Mouse (Mus musculus): ENCODE results near the gene Mrrf. TPM values are rescaled to one million over a fixed set of nuclear protein-coding genes. Genes with fewer than 3 reads are reported as not detected.

Gene Mrrf
- polyA plus RNA-seq, 1 experiment from 2014 or later, result 26.5 TPM

GRCm38 (mm10) chr2:36201756-36202610 is 65.8 kb downstream of the Mrrf start:
- ATAC-seq (ENCODE audit: insufficient number of reproducible peaks, insufficient read depth, low FRiP score, low TSS enrichment, low read depth), result no peak
- H3K36me3 ChIP-seq, result no peaks in the 10 kb centered on the region
- no peak overlapping the region for H3K27ac ChIP-seq
- peak overlapping the region; percentile 68 for H3K4me2 ChIP-seq
- 23% methylated on average over 18 of the region's 18 CpGs for WGBS
- peaks cover 32% of the 10 kb centered on the region for H3K4me1 ChIP-seq (replicated peaks)
- no peak overlapping the region for H3K9ac ChIP-seq (replicated peaks)
- H3K4me3 ChIP-seq (replicated peaks), result peak overlapping the region; percentile 13; the same call in 1 of the 2 replicates
- H3K9me3 ChIP-seq, result no peaks in the 10 kb centered on the region
- H3K27me3 ChIP-seq, result peaks cover 91% of the 10 kb centered on the region

DNA sequence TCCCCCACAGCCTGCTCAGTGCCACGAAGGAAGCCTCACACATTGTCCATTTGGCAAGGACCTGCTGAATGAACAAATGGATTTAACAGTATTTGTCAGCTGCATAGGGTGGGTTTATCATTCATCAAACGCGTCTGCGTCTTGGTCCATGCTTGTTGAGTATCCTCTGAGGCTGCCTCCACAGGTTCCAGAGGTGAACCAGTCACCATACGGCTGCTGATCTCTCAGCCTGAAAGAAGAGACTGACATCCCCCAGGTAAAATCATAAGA is 66.4 kb downstream of the Mrrf start:
- peak overlapping the region; percentile 68 for H3K4me2 ChIP-seq
- ATAC-seq (ENCODE audit: insufficient number of reproducible peaks, insufficient read depth, low FRiP score, low TSS enrichment, low read depth), result no peak
- 20% methylated on average over 5 of the region's 5 CpGs for WGBS
- peak overlapping the region; percentile 37; the same call in 1 of the 2 replicates for H3K4me3 ChIP-seq (replicated peaks)
- H3K4me1 ChIP-seq (replicated peaks), result peaks cover 38% of the 10 kb centered on the region
- peaks cover 88% of the 10 kb centered on the region for H3K27me3 ChIP-seq
- H3K9ac ChIP-seq (replicated peaks), result no peak overlapping the region
- no peaks in the 10 kb centered on the region for H3K9me3 ChIP-seq
- no peak overlapping the region for H3K27ac ChIP-seq
- H3K36me3 ChIP-seq, result no peaks in the 10 kb centered on the region

GRCm38 (mm10) chr2:36203011-36203825 is 67.0 kb downstream of the Mrrf start:
- no peak overlapping the region for H3K27ac ChIP-seq
- H3K36me3 ChIP-seq, result no peaks in the 10 kb centered on the region
- ATAC-seq (ENCODE audit: insufficient number of reproducible peaks, insufficient read depth, low FRiP score, low TSS enrichment, low read depth), result peak; percentile 34; the same call in 1 of the 2 replicates
- H3K4me3 ChIP-seq (replicated peaks), result peak overlapping the region; percentile 37
- H3K9ac ChIP-seq (replicated peaks), result peak overlapping the region; percentile 46; the same call in 1 of the 2 replicates
- H3K4me2 ChIP-seq, result peak overlapping the region; percentile 68
- peaks cover 38% of the 10 kb centered on the region for H3K4me1 ChIP-seq (replicated peaks)
- 1% methylated on average over 39 of the region's 39 CpGs for whole genome bisulfite sequencing
- H3K9me3 ChIP-seq, result no peaks in the 10 kb centered on the region
- H3K27me3 ChIP-seq, result peaks cover 82% of the 10 kb centered on the region

DNA sequence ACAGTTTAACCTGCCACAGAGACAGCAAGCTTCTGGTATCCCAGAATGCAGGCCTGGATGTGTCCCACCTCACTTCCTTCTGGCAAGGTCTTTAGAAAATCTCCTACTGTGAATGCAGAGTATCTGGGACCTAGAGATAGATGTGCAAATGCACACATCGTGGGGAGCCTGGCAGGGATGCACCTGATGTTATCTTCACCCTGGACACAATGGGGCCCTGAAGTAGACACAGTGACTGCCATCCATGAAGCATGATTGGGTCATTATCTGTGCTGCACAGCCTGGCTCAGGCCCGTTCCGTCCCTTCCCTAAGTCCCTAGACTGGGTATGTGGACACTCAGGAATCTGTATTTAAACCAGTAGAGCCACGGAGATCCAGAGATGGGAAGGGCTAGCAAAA is 68.4 kb downstream of the Mrrf start:
- 56% methylated on average over 4 of the region's 4 CpGs for WGBS
- Histone ChIP-seq H3K4me2 (no peak overlapping the region), H3K9me3 (no peaks in the 10 kb centered on the region), H3K4me1 (replicated peaks) (peaks cover 33% of the 10 kb centered on the region), H3K36me3 (no peaks in the 10 kb centered on the region), H3K9ac (replicated peaks) (no peak overlapping the region), H3K4me3 (replicated peaks) (no peak overlapping the region), H3K27me3 (peaks cover 75% of the 10 kb centered on the region), H3K27ac (no peak overlapping the region)
- ATAC-seq (ENCODE audit: insufficient number of reproducible peaks, insufficient read depth, low FRiP score, low TSS enrichment, low read depth), result no peak

GRCm38 (mm10) chr2:36207071-36207470 is 70.9 kb downstream of the Mrrf start:
- peaks cover 46% of the 10 kb centered on the region for H3K4me1 ChIP-seq (replicated peaks)
- H3K4me2 ChIP-seq, result no peak overlapping the region
- no peak overlapping the region for H3K9ac ChIP-seq (replicated peaks)
- no peak overlapping the region for H3K27ac ChIP-seq
- H3K4me3 ChIP-seq (replicated peaks), result no peak overlapping the region
- no peak for ATAC-seq (ENCODE audit: insufficient number of reproducible peaks, insufficient read depth, low FRiP score, low TSS enrichment, low read depth)
- peaks cover 75% of the 10 kb centered on the region for H3K27me3 ChIP-seq
- no peaks in the 10 kb centered on the region for H3K9me3 ChIP-seq
- 7% methylated on average over 11 of the region's 11 CpGs for WGBS
- H3K36me3 ChIP-seq, result no peaks in the 10 kb centered on the region

DNA sequence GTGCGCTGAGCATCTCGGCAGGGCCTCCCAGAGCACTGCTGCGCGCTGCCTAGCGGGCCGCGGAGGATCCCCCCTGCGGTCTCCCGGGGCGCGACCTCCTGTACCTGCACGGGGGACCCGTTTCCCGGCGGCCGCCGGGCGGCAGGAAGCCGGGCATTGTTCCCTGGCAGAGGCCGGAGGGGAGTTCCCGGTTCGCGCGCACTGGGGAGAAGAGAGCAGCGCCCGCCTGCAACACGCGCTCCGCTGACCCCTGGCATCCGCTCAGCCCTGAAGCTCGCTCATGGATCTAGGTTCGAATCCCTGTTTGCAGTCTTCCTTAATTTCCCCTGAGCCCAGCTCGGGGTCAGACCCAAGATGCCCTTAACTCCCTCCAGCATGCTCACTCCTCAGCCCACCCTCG is 74.6 kb downstream of the Mrrf start:
- Histone ChIP-seq H3K9ac (replicated peaks) (no peak overlapping the region), H3K27me3 (peaks cover 41% of the 10 kb centered on the region), H3K4me2 (peak overlapping the region; percentile 45), H3K4me1 (replicated peaks) (peaks cover 47% of the 10 kb centered on the region), H3K36me3 (no peaks in the 10 kb centered on the region), H3K27ac (no peak overlapping the region), H3K9me3 (no peaks in the 10 kb centered on the region), H3K4me3 (replicated peaks) (peak overlapping the region; percentile 13)
- no peak for ATAC-seq (ENCODE audit: insufficient number of reproducible peaks, insufficient read depth, low FRiP score, low TSS enrichment, low read depth)
- WGBS, result 3% methylated on average over 33 of the region's 34 CpGs

DNA sequence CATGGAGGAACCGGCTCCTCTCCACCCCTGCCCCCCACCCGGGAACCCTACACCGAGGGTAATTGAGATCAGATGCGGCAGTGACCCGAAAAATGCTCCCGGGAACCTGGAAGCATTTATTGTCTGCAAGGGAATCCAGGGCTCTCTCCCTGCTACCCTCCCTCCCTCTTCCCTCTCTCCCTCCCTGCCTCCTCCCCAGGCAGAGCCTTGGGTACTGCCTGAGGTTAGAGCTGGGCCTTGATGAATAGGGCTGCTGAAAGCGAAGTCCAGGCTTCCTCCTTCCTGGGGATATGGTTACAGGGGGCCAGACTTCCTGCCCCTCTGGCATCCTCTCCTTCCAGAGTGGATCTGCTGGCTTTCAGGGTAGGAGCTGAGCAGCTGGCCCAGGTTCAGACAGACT is 75.6 kb downstream of the Mrrf start:
- H3K4me3 ChIP-seq (replicated peaks), result no peak overlapping the region
- ATAC-seq (ENCODE audit: insufficient number of reproducible peaks, insufficient read depth, low FRiP score, low TSS enrichment, low read depth), result 0 out of 2 replicates have a peak, but pooled peaks have one; percentile 21
- peaks cover 37% of the 10 kb centered on the region for H3K27me3 ChIP-seq
- 5% methylated on average over 7 of the region's 7 CpGs for WGBS
- no peak overlapping the region for H3K4me2 ChIP-seq
- no peaks in the 10 kb centered on the region for H3K36me3 ChIP-seq
- no peak overlapping the region for H3K9ac ChIP-seq (replicated peaks)
- no peaks in the 10 kb centered on the region for H3K9me3 ChIP-seq
- peaks cover 44% of the 10 kb centered on the region for H3K4me1 ChIP-seq (replicated peaks)
- no peak overlapping the region for H3K27ac ChIP-seq

DNA sequence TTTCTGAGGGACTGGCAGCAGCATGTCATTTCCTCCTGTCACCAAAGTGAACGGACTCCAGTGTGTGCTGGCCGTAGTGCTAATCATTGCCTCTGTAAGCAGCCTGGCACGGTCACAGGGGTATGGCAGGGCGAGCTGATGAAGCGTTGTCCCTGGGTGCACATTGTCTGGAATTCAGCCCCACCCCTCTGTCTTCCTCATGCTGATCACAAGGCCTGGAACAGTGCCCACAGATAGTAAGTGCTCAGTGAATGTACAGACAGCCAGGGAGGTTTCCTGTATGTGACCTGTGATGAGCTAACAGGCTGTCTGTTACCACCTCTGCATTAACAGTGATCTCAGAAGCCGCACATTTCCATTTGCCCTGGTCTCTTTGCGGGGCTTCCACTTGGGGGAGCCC is 76.9 kb downstream of the Mrrf start:
- no peak for ATAC-seq (ENCODE audit: insufficient number of reproducible peaks, insufficient read depth, low FRiP score, low TSS enrichment, low read depth)
- Histone ChIP-seq H3K4me2 (no peak overlapping the region), H3K4me1 (replicated peaks) (peaks cover 49% of the 10 kb centered on the region), H3K27me3 (peaks cover 34% of the 10 kb centered on the region), H3K36me3 (no peaks in the 10 kb centered on the region), H3K4me3 (replicated peaks) (no peak overlapping the region), H3K9ac (replicated peaks) (no peak overlapping the region), H3K9me3 (no peaks in the 10 kb centered on the region), H3K27ac (no peak overlapping the region)
- 61% methylated on average over 7 of the region's 7 CpGs for WGBS

DNA sequence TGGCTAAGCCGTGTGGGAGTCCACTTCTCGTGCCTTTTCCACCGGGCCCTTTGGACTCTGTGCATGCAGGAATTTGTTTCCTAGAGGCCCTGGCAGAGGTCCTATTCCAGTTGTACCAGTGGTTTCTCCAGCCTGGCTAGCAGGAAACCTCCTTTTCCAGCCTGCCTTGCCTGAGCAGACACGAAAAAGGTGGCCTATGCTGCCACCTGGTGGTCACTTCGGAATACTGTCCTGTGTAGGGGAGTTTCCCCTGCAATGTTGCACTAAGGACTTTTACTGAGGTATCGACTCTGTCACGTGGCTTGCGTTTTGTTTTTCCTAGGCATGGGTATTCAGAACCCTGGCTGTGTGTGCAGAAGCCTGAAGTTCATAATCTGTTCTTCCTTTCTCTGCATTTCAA is 77.8 kb downstream of the Mrrf start:
- H3K27ac ChIP-seq, result no peak overlapping the region
- H3K36me3 ChIP-seq, result no peaks in the 10 kb centered on the region
- no peak overlapping the region for H3K9ac ChIP-seq (replicated peaks)
- 9% methylated on average over 8 of the region's 8 CpGs for WGBS
- no peak overlapping the region for H3K4me3 ChIP-seq (replicated peaks)
- H3K4me1 ChIP-seq (replicated peaks), result peaks cover 49% of the 10 kb centered on the region
- no peaks in the 10 kb centered on the region for H3K9me3 ChIP-seq
- H3K4me2 ChIP-seq, result no peak overlapping the region
- peaks cover 34% of the 10 kb centered on the region for H3K27me3 ChIP-seq
- peak; percentile 39; the same call in 1 of the 2 replicates for ATAC-seq (ENCODE audit: insufficient number of reproducible peaks, insufficient read depth, low FRiP score, low TSS enrichment, low read depth)

DNA sequence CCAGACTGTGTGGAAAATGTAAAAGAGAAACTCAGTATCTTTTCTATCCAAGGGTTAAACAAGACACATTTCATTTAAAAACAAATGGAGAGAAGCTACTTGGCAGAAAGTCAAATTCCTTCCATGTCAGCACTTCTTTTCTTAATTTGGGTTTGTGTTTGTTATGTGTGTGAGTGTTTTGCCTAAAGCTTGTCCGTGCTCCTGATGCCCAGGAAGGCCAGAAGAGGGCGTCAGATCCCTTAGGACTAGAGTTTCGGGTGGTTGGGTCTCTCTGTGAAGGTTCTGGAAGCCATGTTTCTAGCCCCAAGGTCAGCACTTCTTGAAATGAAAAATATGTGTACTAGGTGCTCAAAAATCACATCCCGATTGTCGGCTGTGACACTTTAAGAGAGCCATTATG is 78.2 kb downstream of the Mrrf start:
- no peak overlapping the region for H3K9ac ChIP-seq (replicated peaks)
- 61% methylated on average over 5 of the region's 5 CpGs for WGBS
- H3K4me3 ChIP-seq (replicated peaks), result no peak overlapping the region
- H3K27ac ChIP-seq, result no peak overlapping the region
- peaks cover 30% of the 10 kb centered on the region for H3K27me3 ChIP-seq
- H3K4me1 ChIP-seq (replicated peaks), result peaks cover 49% of the 10 kb centered on the region
- no peaks in the 10 kb centered on the region for H3K36me3 ChIP-seq
- no peak for ATAC-seq (ENCODE audit: insufficient number of reproducible peaks, insufficient read depth, low FRiP score, low TSS enrichment, low read depth)
- H3K4me2 ChIP-seq, result no peak overlapping the region
- no peaks in the 10 kb centered on the region for H3K9me3 ChIP-seq

DNA sequence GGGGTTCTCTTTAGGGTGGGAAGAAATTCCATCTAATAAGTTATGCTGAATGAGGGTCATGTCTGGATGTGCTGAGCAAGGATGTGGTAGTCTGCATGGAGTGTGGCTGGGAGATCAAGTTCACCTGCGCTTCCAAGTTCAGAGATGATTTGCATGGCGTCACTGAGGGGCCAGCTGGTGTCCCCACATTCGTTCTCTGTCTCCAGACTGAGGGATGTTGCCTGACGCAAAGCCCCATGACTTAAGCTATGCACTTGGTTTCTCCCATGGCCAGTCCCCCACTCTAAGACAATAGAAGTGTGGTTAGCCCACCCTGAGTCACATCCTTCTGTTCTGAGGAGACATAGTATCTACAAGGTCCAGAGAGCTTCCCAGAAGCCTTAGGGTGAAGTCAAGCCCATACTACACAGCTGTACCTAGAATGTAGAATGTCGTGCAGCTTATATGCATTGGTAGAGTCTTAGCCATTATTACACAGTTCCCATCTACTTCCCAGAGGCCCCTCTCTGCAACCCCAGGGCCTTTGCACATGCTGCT is 79.1 kb downstream of the Mrrf start:
- no peak for ATAC-seq (ENCODE audit: insufficient number of reproducible peaks, insufficient read depth, low FRiP score, low TSS enrichment, low read depth)
- H3K27me3 ChIP-seq, result peaks cover 21% of the 10 kb centered on the region
- no peak overlapping the region for H3K4me3 ChIP-seq (replicated peaks)
- no peak overlapping the region for H3K4me2 ChIP-seq
- H3K27ac ChIP-seq, result no peak overlapping the region
- 92% methylated on average over 5 of the region's 5 CpGs for WGBS
- no peaks in the 10 kb centered on the region for H3K9me3 ChIP-seq
- no peak overlapping the region for H3K9ac ChIP-seq (replicated peaks)
- H3K36me3 ChIP-seq, result no peaks in the 10 kb centered on the region
- H3K4me1 ChIP-seq (replicated peaks), result peaks cover 49% of the 10 kb centered on the region
